Mouse (Mus musculus) left cerebral cortex, adult 8-10 months (tissue): ENCODE results near the gene Olfr1459. TPM values are rescaled to one million over a fixed set of nuclear protein-coding genes. Genes with fewer than 3 reads are reported as not detected.

Source experiments
- DNase-seq, 2 experiments: peaks; one replicate each; pipeline ENCODE4 v3.0.0; 2022; ENCODE audit warnings: low spot score in 2 of 2
- total RNA-seq, 4 experiments: library from RNA; stranded (reverse); gene quantifications; 2 replicates each; pipeline ENCODE4 v1.2.4; 2022

Gene Olfr1459
- total RNA-seq = under 1 TPM; 0.11 to 0.37 (median 0.17) TPM

GRCm38 (mm10) chr19:13149449-13149848 is at the start of gene Olfr1459:
TSS of gene Olfr1459 (minus strand) at chr19:13149549.
- DNase-seq = no peak

- no peak for DNase-seq
These were observed 36.1 kb upstream of the Olfr1459 start, which contains the start of gene Olfr1462 for GRCm38 (mm10) chr19:13185434-13185833. TSS of gene Olfr1462 (plus strand) at chr19:13185734.

- no peak for DNase-seq
These were observed 13.4 kb upstream of the Olfr1459 start, which contains the start of gene Olfr1461 for GRCm38 (mm10) chr19:13162700-13163099. TSS of gene Olfr1461 (plus strand) at chr19:13163000.

GRCm38 (mm10) chr19:13106675-13107074 is 42.7 kb downstream of the Olfr1459 start, which contains the start of gene Olfr1458:
TSS of gene Olfr1458 (minus strand) at chr19:13106775.
- DNase-seq = no peak

- DNase-seq = no peak
These were observed 51.6 kb downstream of the Olfr1459 start, which contains the start of gene Olfr1457 for GRCm38 (mm10) chr19:13097791-13098190. TSS of gene Olfr1457 (minus strand) at chr19:13097891.

- no peak for DNase-seq
These were observed 55.4 kb downstream of the Olfr1459 start for GRCm38 (mm10) chr19:13093908-13094307.

Other genes starting within 250 kb of the Olfr1459 start
- not detected for gene Olfr1447, start 245.8 kb downstream of the Olfr1459 start, total RNA-seq
- gene Olfr1448, start 225.1 kb downstream of the Olfr1459 start, total RNA-seq = not detected
- gene Olfr1449, start 218.7 kb downstream of the Olfr1459 start, total RNA-seq = not detected
- not detected for gene Olfr1450, start 199.3 kb downstream of the Olfr1459 start, total RNA-seq
- gene Olfr1451, start 154.5 kb downstream of the Olfr1459 start, total RNA-seq = not detected
- not detected for gene Olfr1453, start 121.2 kb downstream of the Olfr1459 start, total RNA-seq
- not detected for gene Olfr1454, start 88.9 kb downstream of the Olfr1459 start, total RNA-seq
- not detected for gene Olfr1457, start 51.7 kb downstream of the Olfr1459 start, total RNA-seq
- not detected for gene Olfr1458, start 42.8 kb downstream of the Olfr1459 start, total RNA-seq
- not detected for gene Olfr1461, start 13.5 kb upstream of the Olfr1459 start, total RNA-seq
- not detected for gene Olfr1462, start 36.2 kb upstream of the Olfr1459 start, total RNA-seq
- not detected for gene Olfr1463, start 81.8 kb upstream of the Olfr1459 start, total RNA-seq
- not detected for gene Olfr1465, start 166.0 kb upstream of the Olfr1459 start, total RNA-seq
- gene Olfr1466, start 189.3 kb upstream of the Olfr1459 start, total RNA-seq = not detected
- gene Olfr1467, start 212.7 kb upstream of the Olfr1459 start, total RNA-seq = not detected